Mouse (Mus musculus) T-helper 1 cell (primary cell): ENCODE measurements around the gene Pds5b.
"Not testable (repeated sequence)": the region's sequence is repeated elsewhere in the genome, so short reads cannot be mapped to it uniquely, and the experiment has no call there.

Experiments
- in situ Hi-C: fragments of 300-600 bp; cut with MboI, MseI; formaldehyde crosslinking; loops from one replicate; pipeline ENCODE4 v1.15.1; 2025; ENCODE audit warnings: high pct_unique_total_duplicates

Pds5b gene

DNA sequence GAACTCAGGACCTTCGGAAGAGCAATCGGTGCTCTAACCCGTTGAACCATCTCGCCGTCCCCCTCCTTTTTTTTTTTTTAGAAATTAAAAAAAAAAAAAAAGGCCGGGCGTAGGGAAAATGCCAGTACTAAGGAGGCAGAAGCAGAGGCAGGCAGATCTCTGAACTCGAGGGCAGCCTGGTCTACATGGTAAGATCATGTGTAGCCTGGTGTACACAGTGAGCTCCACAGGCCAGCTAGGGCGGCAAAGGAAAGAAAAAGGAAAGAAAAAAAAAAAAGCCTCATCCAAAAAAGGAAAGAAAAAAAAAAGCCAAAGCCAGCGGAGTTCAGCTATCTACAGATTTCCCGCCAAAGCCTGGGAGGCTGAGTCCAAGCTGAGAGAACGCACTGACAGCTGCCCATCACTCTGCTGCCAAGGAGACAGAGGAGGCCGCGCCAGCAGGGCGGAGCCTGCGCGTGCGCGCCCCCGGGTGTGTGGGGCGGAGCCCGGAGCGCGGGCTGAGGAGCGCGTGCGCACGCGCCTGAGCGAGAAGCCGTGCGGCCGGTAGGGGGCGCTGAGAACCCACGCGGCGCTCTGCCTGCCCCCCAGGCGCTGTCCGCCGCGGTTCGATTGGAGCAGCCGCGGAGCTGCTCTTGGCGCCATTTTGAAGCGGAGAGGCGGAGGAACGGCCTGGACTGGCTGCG is at the start of gene Pds5b:
Pds5b (plus strand) TSS at position 587 of the 683 bp plus-strand sequence.
- in situ Hi-C loops, result loop anchor here (5.0 kb wide), 1 partner anchor 146 kb away; no protein-coding TSS in a partner anchor

DNA sequence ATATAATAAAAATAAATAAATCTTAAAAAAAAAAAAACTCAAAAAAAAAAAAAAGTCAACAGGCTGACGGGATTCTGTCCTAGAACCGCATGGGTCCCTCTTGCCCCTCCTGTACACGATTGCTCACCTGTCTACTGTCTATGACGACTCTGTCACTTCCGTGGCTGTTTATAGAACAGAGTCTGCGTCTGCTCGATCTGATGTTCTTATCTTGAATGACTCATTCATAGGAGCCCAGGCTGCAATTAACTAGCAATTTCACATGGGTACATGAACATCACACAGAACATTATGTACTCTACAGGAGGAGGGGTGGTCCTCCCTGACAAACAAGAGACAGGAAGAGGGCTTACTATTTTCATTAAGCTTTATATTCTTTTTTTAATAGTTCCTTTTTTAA is 48.0 kb upstream of the Pds5b start:
- in situ Hi-C loops, result no loop called here

GRCm38 (mm10) chr5:150629272-150629671 is 44.3 kb upstream of the Pds5b start:
- in situ Hi-C loops, result no loop called here

- in situ Hi-C loops, result no loop called here
Observed at GRCm38 (mm10) chr5:150629692-150630091, 43.8 kb upstream of the Pds5b start.

DNA sequence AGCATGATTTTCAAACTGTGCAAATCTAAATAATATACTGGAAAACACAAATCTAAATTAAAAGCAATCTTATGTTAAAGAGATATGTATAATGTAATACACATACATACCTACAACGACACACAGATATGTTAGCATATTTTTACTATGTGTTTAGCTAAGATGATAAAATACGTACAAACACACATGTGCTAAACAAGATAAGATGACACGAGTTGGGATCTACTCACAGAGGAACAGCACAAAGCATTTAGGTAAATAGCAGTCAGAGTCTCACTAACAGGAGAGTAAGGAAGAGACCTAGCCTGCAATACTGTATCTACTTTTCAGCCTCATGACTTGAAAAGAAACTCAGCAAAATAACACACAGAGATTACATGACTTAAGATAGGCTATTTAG is 32.1 kb upstream of the Pds5b start:
- in situ Hi-C loops, result no loop called here

GRCm38 (mm10) chr5:150643390-150643789 is 30.1 kb upstream of the Pds5b start:
- in situ Hi-C loops, result not testable (repeated sequence)

GRCm38 (mm10) chr5:150644926-150645325 is 28.6 kb upstream of the Pds5b start:
- in situ Hi-C loops, result no loop called here

DNA sequence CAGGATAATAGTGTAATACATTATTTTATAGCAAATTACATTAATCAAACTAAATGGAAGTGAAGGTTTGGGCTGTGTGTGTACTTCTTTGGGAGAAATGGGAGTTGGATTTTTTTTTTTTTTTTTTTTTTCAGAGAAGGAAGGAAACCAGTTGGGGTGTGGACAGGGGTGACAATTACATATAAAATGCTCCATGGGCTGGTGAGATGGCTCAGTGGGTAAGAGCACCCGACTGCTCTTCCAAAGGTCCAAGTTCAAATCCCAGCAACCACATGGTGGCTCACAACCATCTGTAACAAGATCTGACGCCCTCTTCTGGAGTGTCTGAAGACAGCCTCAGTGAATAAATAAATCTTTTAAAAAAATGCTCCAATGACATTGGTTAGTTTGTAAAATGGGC is 21.0 kb upstream of the Pds5b start:
- in situ Hi-C loops, result loop anchor here (5.0 kb wide), 1 partner anchor 50 kb away; no protein-coding TSS in a partner anchor

- in situ Hi-C loops, result loop anchor here (5.0 kb wide), 1 partner anchor 52 kb away; no protein-coding TSS in a partner anchor
Observed at GRCm38 (mm10) chr5:150654548-150654947, 19.0 kb upstream of the Pds5b start.

DNA sequence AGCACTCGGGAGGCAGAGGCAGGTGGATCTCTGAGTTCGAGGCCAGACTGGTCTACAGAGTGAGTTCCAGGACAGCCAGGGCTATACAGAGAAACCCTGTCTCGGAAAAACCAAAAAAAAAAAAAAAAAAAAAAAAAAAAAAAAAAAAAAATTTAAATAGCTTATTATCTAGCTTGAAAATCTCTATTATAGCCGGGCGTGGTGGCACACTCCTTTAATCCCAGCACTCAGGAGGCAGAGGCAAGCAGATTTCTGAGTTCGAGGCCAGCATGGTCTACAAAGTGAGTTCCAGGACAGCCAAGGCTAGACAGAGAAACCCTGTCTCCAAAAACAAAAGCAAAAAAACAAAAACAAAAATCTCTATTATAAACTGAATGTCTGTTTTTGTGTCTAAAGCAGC is 14.1 kb upstream of the Pds5b start:
- in situ Hi-C loops, result not testable (repeated sequence)

GRCm38 (mm10) chr5:150660296-150660695 is 13.2 kb upstream of the Pds5b start:
- in situ Hi-C loops, result not testable (repeated sequence)

GRCm38 (mm10) chr5:150663926-150664325 is 9.6 kb upstream of the Pds5b start:
- in situ Hi-C loops, result not testable (repeated sequence)

- in situ Hi-C loops, result no loop called here
Observed at GRCm38 (mm10) chr5:150664794-150665131, 8.8 kb upstream of the Pds5b start.

DNA sequence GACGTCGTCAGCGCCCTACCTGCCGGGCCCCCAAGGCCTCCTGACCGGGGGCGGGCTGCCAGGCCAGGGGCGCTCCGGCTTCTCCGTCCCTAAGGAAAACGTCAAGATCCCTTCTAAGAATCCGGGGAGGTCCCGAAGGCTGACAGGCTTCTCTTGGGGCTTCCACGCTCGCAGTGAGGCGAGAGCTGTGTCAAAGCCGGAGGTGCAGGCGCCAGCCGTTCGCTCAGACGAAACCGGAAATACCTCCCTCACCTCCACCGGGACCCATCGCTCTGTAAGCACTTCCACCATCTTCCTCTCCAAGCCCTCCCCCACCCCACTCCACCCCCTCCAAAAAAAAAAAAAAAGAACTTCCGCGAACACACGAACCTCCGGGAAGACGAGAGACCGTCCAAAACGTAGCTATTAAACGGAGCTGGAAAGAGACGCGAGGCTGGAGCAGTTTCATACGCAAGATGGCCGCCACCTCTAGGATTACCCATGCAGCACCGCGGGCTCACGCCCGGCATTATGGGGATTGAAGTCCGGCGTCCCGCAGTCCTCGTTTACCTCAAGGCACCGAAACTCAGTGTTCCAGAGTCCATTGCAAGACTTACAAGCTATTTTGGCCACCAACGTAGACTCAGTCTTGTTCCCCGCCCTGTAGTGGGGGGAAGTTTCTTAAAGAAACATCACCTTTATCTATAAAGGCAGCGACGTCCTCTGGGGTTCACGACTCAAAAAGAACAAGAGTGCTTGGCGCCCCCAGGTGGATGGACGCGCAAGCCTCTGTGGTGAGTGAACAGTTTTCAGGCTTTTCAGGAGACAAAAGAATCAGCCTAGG is 8.2 kb upstream of the Pds5b start:
- in situ Hi-C loops, result no loop called here

- in situ Hi-C loops, result not testable (repeated sequence)
Observed at GRCm38 (mm10) chr5:150666133-150666739, 7.3 kb upstream of the Pds5b start, which contains the start of gene N4bp2l2. TSS of gene N4bp2l2 (minus strand) at chr5:150666183.

DNA sequence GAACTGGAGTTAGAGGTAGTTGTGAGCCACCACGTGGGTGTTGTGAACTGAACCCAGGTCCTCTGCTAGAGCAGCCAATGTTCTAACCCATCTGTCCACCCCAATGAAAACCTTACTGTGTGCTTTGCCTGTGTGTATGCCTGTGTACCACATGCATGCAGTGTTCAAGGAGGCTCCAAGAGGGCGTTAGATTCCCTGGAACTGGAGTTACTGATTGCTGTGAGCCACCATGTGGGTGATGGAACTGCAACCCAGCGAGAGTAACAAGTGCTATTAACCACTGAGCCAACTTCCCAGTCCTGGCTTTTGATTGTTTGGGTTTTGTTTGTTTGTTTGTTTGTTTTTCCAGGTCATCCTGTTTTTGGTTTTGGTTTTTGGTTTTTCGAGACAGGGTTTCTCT is 4.8 kb upstream of the Pds5b start:
- in situ Hi-C loops, result no loop called here

- in situ Hi-C loops, result loop anchor here (5.0 kb wide), 1 partner anchor 145 kb away; no protein-coding TSS in a partner anchor
Observed at GRCm38 (mm10) chr5:150672343-150672742, 1.2 kb upstream of the Pds5b start.

- in situ Hi-C loops, result loop anchor here (5.0 kb wide), 1 partner anchor 147 kb away; no protein-coding TSS in a partner anchor
Observed at GRCm38 (mm10) chr5:150673880-150674621, 512 bp downstream of the Pds5b start.

DNA sequence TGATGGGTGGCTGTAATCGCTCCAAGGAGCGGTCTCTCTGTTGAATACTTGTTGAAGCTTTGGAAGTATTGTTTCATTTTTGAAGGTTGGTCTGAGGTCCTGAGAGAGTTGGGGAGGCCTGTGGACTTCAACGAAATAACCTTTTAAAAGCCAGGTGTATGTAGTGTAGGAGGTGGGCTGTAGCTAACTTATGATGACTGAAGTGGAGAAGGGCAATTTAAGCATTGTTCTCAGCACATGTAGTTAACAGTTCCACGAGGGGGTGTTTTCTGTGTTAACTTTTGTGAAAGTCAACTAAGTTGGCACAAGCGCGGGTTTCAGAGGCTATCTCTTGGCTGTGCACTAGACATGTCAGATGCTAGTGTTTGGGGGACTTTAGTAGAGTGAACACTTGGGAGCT is 1.3 kb downstream of the Pds5b start:
- in situ Hi-C loops, result loop anchor here (5.0 kb wide), 1 partner anchor 148 kb away; no protein-coding TSS in a partner anchor

- in situ Hi-C loops, result not testable (repeated sequence)
Observed at GRCm38 (mm10) chr5:150682862-150683261, 9.3 kb downstream of the Pds5b start.

- in situ Hi-C loops, result no loop called here
Observed at GRCm38 (mm10) chr5:150690685-150691084, 17.1 kb downstream of the Pds5b start.
